Mouse (Mus musculus) limb, embryonic 14.5 days (tissue): ENCODE measurements around the gene Plet1. TPM values are rescaled to one million over a fixed set of nuclear protein-coding genes. Genes with fewer than 3 reads are reported as not detected.

Experiments used
- ATAC-seq: fragments of 200-750 bp; cut with Nextera tagmentation; 2 replicates; pipeline ENCODE4 v1.8.0; 2017; ENCODE audit warnings: low read depth, moderate number of reproducible peaks, moderate TSS enrichment; ENCODE audit not compliant: low FRiP score
- DNase-seq: peaks from one replicate; pipeline ENCODE4 v3.0.0-alpha.2; 2015; ENCODE audit warnings: low spot score
- H3K27ac ChIP-seq: fragments of 300-500 bp; sonication (generic); replicated peaks from 2 replicates; pipeline ENCODE4 v1.5.1; 2014; ENCODE audit warnings: low read depth, mild to moderate bottlenecking, low read length, moderate library complexity, mixed read lengths
- H3K27me3 ChIP-seq: fragments of 300-500 bp; sonication (generic); 2 replicates; pipeline ENCODE4 v1.6.1; 2014; ENCODE audit warnings: low read length, mixed read lengths; ENCODE audit not compliant: control insufficient read depth, insufficient read depth
- H3K36me3 ChIP-seq: fragments of 300-500 bp; sonication (generic); 2 replicates; pipeline ENCODE4 v1.6.1; 2014; ENCODE audit warnings: mild to moderate bottlenecking, low read length, moderate library complexity, mixed read lengths; ENCODE audit not compliant: control insufficient read depth, insufficient read depth
- H3K4me1 ChIP-seq: fragments of 300-500 bp; sonication (generic); 2 replicates; pipeline ENCODE4 v1.6.1; 2014; ENCODE audit warnings: antibody characterized with exemption, low read length, mixed read lengths; ENCODE audit not compliant: control insufficient read depth, insufficient read depth
- H3K4me2 ChIP-seq: fragments of 300-500 bp; sonication (generic); replicated peaks from 2 replicates; pipeline ENCODE4 v1.6.1; 2014; ENCODE audit warnings: low read depth, mild to moderate bottlenecking, low read length, moderate library complexity; ENCODE audit not compliant: severe bottlenecking
- H3K4me3 ChIP-seq: fragments of 300-500 bp; sonication (generic); replicated peaks from 2 replicates; pipeline ENCODE4 v1.5.1; 2014; ENCODE audit warnings: low read length
- H3K9ac ChIP-seq: fragments of 300-500 bp; sonication (generic); 2 replicates; pipeline ENCODE4 v1.6.1; 2014; ENCODE audit warnings: mild to moderate bottlenecking, low read depth, low read length, moderate library complexity; ENCODE audit not compliant: severe bottlenecking
- H3K9me3 ChIP-seq: fragments of 300-500 bp; sonication (generic); 2 replicates; pipeline ENCODE4 v1.6.1; 2016; ENCODE audit warnings: low read length; ENCODE audit not compliant: control insufficient read depth
- POLR2A ChIP-seq: fragments of 200-500 bp; IDR thresholded peaks from 2 replicates; pipeline ENCODE4 v1.8.0; 2012; ENCODE audit warnings: inconsistent platforms, mild to moderate bottlenecking, moderate library complexity, borderline replicate concordance; ENCODE audit not compliant: insufficient read depth, insufficient read length; ENCODE audit errors: extremely low read depth
- WGBS: fragments of 180-500 bp; shearing (Covaris S2); extraction: QIAGEN DNeasy Blood & Tissue Kit; methylation state at CpG from one replicate; pipeline ENCODE4 v1.1.7; 2014; 5-methylcytosine and 5-hydroxymethylcytosine counted together
- polyA plus RNA-seq, 2 experiments: library from polyadenylated mRNA; depleted of rRNA in 1 of 2; stranded (reverse) in 1 of 2; unstranded in 1 of 2; fragments of >200 nt; fragmentation: Nextera tagmentation in 1 of 2; extraction: Ambion mirVana in 1 of 2; gene quantifications; 2 replicates each; pipeline versions ENCODE4 v1.2.1 to v1.2.3; 2012 to 2014

The Plet1 gene
- 0.74 and 0.93 TPM in 2 replicates for polyA plus RNA-seq (2012; rRNA removed)
- 0.41 and 0.70 TPM in 2 replicates for polyA plus RNA-seq (2014; fragmentation: Nextera tagmentation; extraction: Ambion mirVana)

DNA sequence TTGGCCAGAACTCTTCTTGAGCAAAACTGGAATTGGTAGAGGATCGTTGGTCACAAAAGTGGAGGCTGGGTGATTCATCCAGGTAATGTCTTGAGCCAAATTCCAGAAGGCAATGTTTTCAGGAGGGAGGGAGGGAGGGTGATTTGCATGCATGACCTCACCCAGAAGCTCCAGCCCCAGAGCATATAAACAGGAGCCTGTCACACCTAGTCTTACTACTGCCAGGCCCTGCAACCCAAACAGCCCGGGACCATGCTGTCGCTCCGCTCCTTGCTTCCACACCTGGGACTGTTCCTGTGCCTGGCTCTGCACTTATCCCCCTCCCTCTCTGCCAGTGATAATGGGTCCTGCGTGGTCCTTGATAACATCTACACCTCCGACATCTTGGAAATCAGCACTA is at the start of gene Plet1:
Plet1 (plus strand) TSS at position 215 of the 400 bp plus-strand sequence.
- no peak for ATAC-seq
- WGBS, result 77% methylated on average over 6 of the region's 6 CpGs

GRCm38 (mm10) chr9:50449048-50449447 is 45.3 kb upstream of the Plet1 start:
- Histone ChIP-seq H3K4me2 (no peak overlapping the region), H3K9ac (no peak overlapping the region), H3K27ac (no peak overlapping the region), H3K36me3 (no peaks in the 10 kb centered on the region), H3K27me3 (no peaks in the 10 kb centered on the region), H3K4me1 (no peaks in the 10 kb centered on the region), H3K4me3 (no peak overlapping the region), H3K9me3 (no peaks in the 10 kb centered on the region)
- TF ChIP-seq POLR2A, result no peak
- no peak for DNase-seq
- ATAC-seq, result no peak
- 59% methylated on average over 13 of the region's 13 CpGs for WGBS

More for the DNA sequence above, at the start of gene Plet1:
- no peak within 1 kb of the TSS for H3K27ac ChIP-seq
- H3K4me3 ChIP-seq, result no peak within 1 kb of the TSS
- H3K9me3 ChIP-seq, result no peaks in the 10 kb centered on the region
- no peaks in the 10 kb centered on the region for H3K36me3 ChIP-seq
- TF ChIP-seq POLR2A, result no peak
- H3K9ac ChIP-seq, result no peak within 1 kb of the TSS
- H3K4me1 ChIP-seq, result no peaks in the 10 kb centered on the region
- DNase-seq, result no peak
- no peaks in the 10 kb centered on the region for H3K27me3 ChIP-seq
- H3K4me2 ChIP-seq, result no peak within 1 kb of the TSS

DNA sequence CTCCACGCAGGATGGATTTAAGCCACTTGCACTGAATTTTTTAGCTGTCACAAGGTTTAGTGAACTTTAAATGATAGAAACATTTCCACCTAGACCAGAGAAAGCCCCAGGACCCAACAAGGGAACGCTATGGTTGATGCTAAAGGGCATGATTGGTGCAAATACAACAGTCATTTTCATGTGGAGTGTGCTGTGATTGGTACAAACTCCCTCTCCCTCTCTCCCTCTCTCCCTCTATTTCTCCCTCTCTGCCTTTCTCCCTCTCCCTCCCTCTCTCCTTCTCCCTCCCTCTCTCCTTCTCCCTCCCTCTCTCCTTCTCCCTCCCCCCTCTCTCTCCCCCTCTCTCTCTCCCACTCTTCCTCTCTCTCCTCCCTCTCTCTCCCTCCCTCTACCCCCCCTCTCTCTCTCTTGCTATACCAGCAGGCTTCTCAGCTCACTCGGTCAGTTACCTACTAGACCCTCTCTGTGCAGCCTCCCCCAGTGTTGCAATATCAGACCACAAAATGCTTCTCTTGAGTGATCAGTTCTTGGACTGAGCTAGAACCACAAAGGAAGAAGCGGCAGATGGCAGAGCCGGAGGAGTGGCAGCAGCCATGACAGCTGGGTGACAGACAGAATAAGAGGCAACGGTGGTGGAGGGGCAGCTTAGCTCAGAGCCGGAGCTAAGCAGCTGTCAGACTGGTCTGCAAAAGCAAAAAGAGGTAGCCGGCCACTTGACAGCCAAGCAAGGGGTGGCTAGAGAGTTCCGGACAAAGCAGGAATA is 42.7 kb upstream of the Plet1 start:
- 63% methylated on average over 9 of the region's 9 CpGs for WGBS
- no peaks in the 10 kb centered on the region for H3K27me3 ChIP-seq
- TF ChIP-seq POLR2A, result no peak
- ATAC-seq (peak; percentile 76), DNase-seq (peak; percentile 41)
- H3K36me3 ChIP-seq, result no peaks in the 10 kb centered on the region
- H3K4me2 ChIP-seq, result no peak overlapping the region
- no peaks in the 10 kb centered on the region for H3K4me1 ChIP-seq
- no peak overlapping the region for H3K4me3 ChIP-seq
- no peak overlapping the region for H3K9ac ChIP-seq
- no peak overlapping the region for H3K27ac ChIP-seq
- no peaks in the 10 kb centered on the region for H3K9me3 ChIP-seq

- Histone ChIP-seq H3K4me3 (no peak overlapping the region), H3K4me2 (peak overlapping the region; percentile 26; the same call in 1 of the 2 replicates), H3K9ac (no peak overlapping the region), H3K9me3 (no peaks in the 10 kb centered on the region), H3K27me3 (no peaks in the 10 kb centered on the region), H3K27ac (no peak overlapping the region), H3K4me1 (no peaks in the 10 kb centered on the region), H3K36me3 (no peaks in the 10 kb centered on the region)
- 11% methylated on average over 10 of the region's 10 CpGs for WGBS
- DNase-seq (peak; percentile 92), ATAC-seq (peak; percentile 85)
- no peak for TF ChIP-seq POLR2A
Observed at GRCm38 (mm10) chr9:50452303-50452775, 42.0 kb upstream of the Plet1 start.

DNA sequence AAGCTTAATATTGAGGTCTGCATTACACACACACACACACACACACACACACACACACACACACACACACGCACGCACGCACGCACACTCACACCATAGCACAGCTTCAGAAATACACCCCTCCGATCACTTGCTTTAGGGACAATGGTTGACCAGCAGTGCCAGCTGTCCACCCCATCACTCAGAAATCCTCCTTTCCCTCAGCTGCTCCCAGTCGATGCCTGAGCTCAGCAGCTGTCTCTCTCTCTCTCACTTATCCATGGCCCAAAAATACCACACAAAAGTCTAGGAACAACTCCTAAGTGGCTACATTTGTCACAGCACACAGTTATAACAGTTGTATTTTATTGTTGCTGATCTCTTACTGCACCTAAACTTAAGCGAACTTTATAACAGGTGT is 36.7 kb upstream of the Plet1 start:
- DNase-seq (peak; percentile 56), ATAC-seq (peak; percentile 88)
- Histone ChIP-seq H3K27me3 (no peaks in the 10 kb centered on the region), H3K9ac (no peak overlapping the region), H3K36me3 (no peaks in the 10 kb centered on the region), H3K27ac (no peak overlapping the region), H3K9me3 (no peaks in the 10 kb centered on the region), H3K4me3 (no peak overlapping the region), H3K4me2 (no peak overlapping the region), H3K4me1 (0 out of 2 replicates have a peak, but pooled peaks cover 1% of the 10 kb centered on the region)
- 88% methylated on average over 7 of the region's 7 CpGs for WGBS
- TF ChIP-seq POLR2A, result no peak
